ENCODE assay signal across 9 mouse cellular contexts in the genomic region with DNA sequence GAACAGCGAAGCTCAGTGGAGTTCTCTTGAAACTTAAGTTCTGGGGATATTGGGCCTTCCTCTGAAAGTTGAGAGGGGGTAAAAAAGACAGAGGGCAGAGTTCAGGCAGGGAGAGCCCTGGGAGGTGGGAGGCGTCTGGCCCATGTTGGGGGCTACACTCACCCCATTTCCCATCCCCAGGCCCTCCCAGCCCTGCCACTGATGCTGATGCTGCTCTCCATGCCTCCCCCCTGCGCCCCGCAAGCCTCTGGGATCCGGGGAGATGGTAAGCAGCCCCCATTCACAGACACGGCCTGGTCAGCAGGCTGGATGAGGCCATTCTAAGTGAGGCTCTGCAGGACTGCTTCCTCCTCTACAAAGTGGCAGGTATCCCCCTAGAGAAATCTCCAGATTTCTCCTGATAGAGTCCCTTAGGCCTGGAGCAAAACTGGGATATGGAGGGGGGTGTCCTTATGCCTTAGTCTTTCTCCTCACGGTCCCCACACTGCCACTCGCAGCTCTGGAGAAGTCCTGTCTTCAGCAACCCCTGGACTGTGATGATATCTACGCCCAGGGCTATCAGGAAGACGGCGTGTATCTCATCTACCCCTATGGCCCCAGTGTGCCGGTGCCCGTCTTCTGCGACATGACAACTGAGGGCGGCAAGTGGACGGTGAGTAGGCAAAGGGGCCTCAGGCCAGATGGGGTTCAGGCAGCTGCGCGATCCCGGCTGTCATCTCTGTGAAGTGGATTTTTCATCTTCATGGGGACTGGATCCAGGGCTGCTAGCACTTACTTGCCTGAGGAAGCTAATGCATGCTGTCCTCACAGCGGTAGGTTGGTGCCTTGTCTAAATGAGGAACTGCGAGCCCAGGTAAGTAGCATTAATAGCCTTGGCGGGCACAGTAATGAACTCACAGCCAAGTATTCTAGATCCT. TPM values are rescaled to one million over a fixed set of nuclear protein-coding genes. Genes with fewer than 3 reads are reported as not detected.
DNase-seq lines count a peak whose midpoint lies in the region; ATAC-seq lines count a peak whose summit lies in the region.
"Had no signal": no experiment of that assay in that cellular context is flagged by ENCODE, and none has a peak within 500 bp of the region (broad histone marks: within the 10 kb centered on the region; RNA-seq: fewer than 3 reads in every experiment).

No protein-coding gene starts in this region.

- H3K9me3 ChIP-seq in kidney, embryonic 14.5 days (ENCODE audit: control insufficient read depth, low read length), result no peaks in the 10 kb centered on the region
- H3K9me3 ChIP-seq in hindbrain, embryonic 11.5 days (ENCODE audit: control insufficient read depth, low read length), result no peaks in the 10 kb centered on the region
- H3K9me3 ChIP-seq in midbrain, embryonic 15.5 days, result no peaks in the 10 kb centered on the region

- no peak for DNase-seq in kidney, postnatal 10 days
- DNase-seq in cerebellum, postnatal 25 days, result peak; percentile 59 to 63
- peak; percentile 22 for DNase-seq in hindbrain, embryonic 11.5 days (ENCODE audit: low spot score)
- no peak for DNase-seq in thymus, postnatal 4 days
- no peak for DNase-seq in gastrocnemius, postnatal 36 days
- no peak for DNase-seq in Muller cell, postnatal 12 days (ENCODE audit: inconsistent ontology term)
- DNase-seq: kidney, adult 9 months had no signal

- H3K36me3 ChIP-seq in kidney, embryonic 14.5 days (ENCODE audit: control insufficient read depth, insufficient read depth, low read length), result peaks cover 34% of the 10 kb centered on the region
- peaks cover 6% of the 10 kb centered on the region; the same call in 1 of the 2 replicates for H3K36me3 ChIP-seq in hindbrain, embryonic 11.5 days (ENCODE audit: control insufficient read depth, insufficient read depth, low read length)
- peaks cover 16% of the 10 kb centered on the region; the same call in 1 of the 2 replicates for H3K36me3 ChIP-seq in midbrain, embryonic 15.5 days (replicated peaks)

- intact Hi-C loops in gastrocnemius, postnatal 36 days (cut with DNase I), result loop anchor here (5.0 kb wide), 1 partner anchor 48 kb away; no protein-coding TSS in a partner anchor

- ATAC-seq in kidney, embryonic 14.5 days (ENCODE audit: low FRiP score, low TSS enrichment), result peak; percentile 10
- 0 out of 2 replicates have a peak, but pooled peaks have one; percentile 21 for ATAC-seq in hindbrain, embryonic 11.5 days (ENCODE audit: low FRiP score)
- ATAC-seq in midbrain, embryonic 15.5 days (replicated peaks), result no peak

- peak overlapping the region; percentile 95 for H3K27ac ChIP-seq in kidney, embryonic 14.5 days (ENCODE audit: low read depth, low read length)
- H3K27ac ChIP-seq in hindbrain, embryonic 11.5 days (ENCODE audit: low read depth, low read length), result peak overlapping the region; percentile 97
- H3K27ac ChIP-seq in midbrain, embryonic 15.5 days, result peak overlapping the region; percentile 74; the same call in 1 of the 2 replicates

- peak overlapping the region; percentile 50 for H3K4me2 ChIP-seq in kidney, embryonic 14.5 days (replicated peaks; ENCODE audit: low read depth, low read length)
- H3K4me2 ChIP-seq in hindbrain, embryonic 11.5 days (replicated peaks; ENCODE audit: low read depth, low read length), result peak overlapping the region; percentile 46
- H3K4me2 ChIP-seq in midbrain, embryonic 15.5 days, result peak overlapping the region; percentile 7; the same call in 1 of the 2 replicates

- H3K4me3 ChIP-seq in kidney, embryonic 14.5 days (ENCODE audit: low read length), result peak overlapping the region; percentile 39
- peak overlapping the region; percentile 28 for H3K4me3 ChIP-seq in hindbrain, embryonic 11.5 days (ENCODE audit: low read depth, low read length)
- H3K4me3 ChIP-seq in midbrain, embryonic 15.5 days, result no peak overlapping the region

- WGBS in kidney, embryonic 14.5 days, result 32% methylated on average over 22 of the region's 22 CpGs
- 52% methylated on average over 22 of the region's 22 CpGs for WGBS in hindbrain, embryonic 11.5 days
- WGBS in midbrain, embryonic 15.5 days, result 60% methylated on average over 22 of the region's 22 CpGs

- peak overlapping the region; percentile 56; the same call in 1 of the 2 replicates for H3K9ac ChIP-seq in kidney, embryonic 14.5 days (ENCODE audit: low read depth, low read length)
- H3K9ac ChIP-seq in hindbrain, embryonic 11.5 days (ENCODE audit: low read depth, low read length), result peak overlapping the region; percentile 63
- no peak overlapping the region; the same call in 1 of the 2 replicates for H3K9ac ChIP-seq in midbrain, embryonic 15.5 days

- no peaks in the 10 kb centered on the region for H3K27me3 ChIP-seq in kidney, embryonic 14.5 days (ENCODE audit: control insufficient read depth, insufficient read depth, low read length)
- no peaks in the 10 kb centered on the region for H3K27me3 ChIP-seq in hindbrain, embryonic 11.5 days (ENCODE audit: control insufficient read depth, insufficient read depth, low read length)
- H3K27me3 ChIP-seq in midbrain, embryonic 15.5 days (replicated peaks), result no peaks in the 10 kb centered on the region

- peaks cover 40% of the 10 kb centered on the region for H3K4me1 ChIP-seq in kidney, embryonic 14.5 days (ENCODE audit: control insufficient read depth, insufficient read depth, low read length)
- H3K4me1 ChIP-seq in hindbrain, embryonic 11.5 days (replicated peaks; ENCODE audit: control insufficient read depth, insufficient read depth, low read length), result peaks cover 6% of the 10 kb centered on the region; the same call in 1 of the 2 replicates
- H3K4me1 ChIP-seq in midbrain, embryonic 15.5 days, result peaks cover 36% of the 10 kb centered on the region

RNA-seq across cellular contexts. Expression of a gene that starts 0.6 kb away (rescaled TPM):
- polyA plus RNA-seq in kidney, embryonic 14.5 days (2014; fragmentation: Nextera tagmentation; extraction: Ambion mirVana), result 115 and 163 TPM in 2 replicates
- 111 and 132 TPM in 2 replicates for polyA plus RNA-seq in hindbrain, embryonic 11.5 days (2014; fragmentation: Nextera tagmentation; extraction: Ambion mirVana)
- polyA plus RNA-seq in midbrain, embryonic 15.5 days (2015; fragmentation: Nextera tagmentation; extraction: Ambion mirVana), result 23.5 and 29.8 TPM in 2 replicates
- total RNA-seq in gastrocnemius, postnatal 36 days (2021), result 10 to 100 TPM; 26.7 to 34.9 TPM

RNA-seq across cellular contexts. Expression of a gene that starts 8.4 kb away (rescaled TPM):
- polyA plus RNA-seq in kidney, embryonic 14.5 days (2014; fragmentation: Nextera tagmentation; extraction: Ambion mirVana), result 34.2 and 53.4 TPM in 2 replicates
- polyA plus RNA-seq in hindbrain, embryonic 11.5 days (2014; fragmentation: Nextera tagmentation; extraction: Ambion mirVana), result 51.5 and 54.7 TPM in 2 replicates
- polyA plus RNA-seq in midbrain, embryonic 15.5 days (2015; fragmentation: Nextera tagmentation; extraction: Ambion mirVana), result 72.3 and 73.1 TPM in 2 replicates
- 1 to 10 TPM; 2.6 to 3.8 TPM for total RNA-seq in gastrocnemius, postnatal 36 days (2021)

RNA-seq across cellular contexts. Expression of a gene that starts 19.1 kb away (rescaled TPM):
- polyA plus RNA-seq in kidney, embryonic 14.5 days (2014; fragmentation: Nextera tagmentation; extraction: Ambion mirVana), result 49.2 and 56.4 TPM in 2 replicates
- polyA plus RNA-seq in hindbrain, embryonic 11.5 days (2014; fragmentation: Nextera tagmentation; extraction: Ambion mirVana), result 34.3 and 42.1 TPM in 2 replicates
- polyA plus RNA-seq in midbrain, embryonic 15.5 days (2015; fragmentation: Nextera tagmentation; extraction: Ambion mirVana), result 34.9 and 38.9 TPM in 2 replicates
- total RNA-seq in gastrocnemius, postnatal 36 days (2021), result 1 to 10 TPM; 3.9 to 5.2 TPM

RNA-seq across cellular contexts. Expression of a gene that starts 31.9 kb away (rescaled TPM):
- 0.08 and 0.26 TPM in 2 replicates for polyA plus RNA-seq in kidney, embryonic 14.5 days (2014; fragmentation: Nextera tagmentation; extraction: Ambion mirVana)
- 0.56 and 0.74 TPM in 2 replicates for polyA plus RNA-seq in hindbrain, embryonic 11.5 days (2014; fragmentation: Nextera tagmentation; extraction: Ambion mirVana)
- 34.4 and 38.5 TPM in 2 replicates for polyA plus RNA-seq in midbrain, embryonic 15.5 days (2015; fragmentation: Nextera tagmentation; extraction: Ambion mirVana)
- total RNA-seq in gastrocnemius, postnatal 36 days (2021), result under 1 TPM; 0.07 to 0.23 TPM

Comparison
In these comparisons a context has a peak if more than half of its experiments do, and no peak if none do; other contexts are left out.
1. DNase-seq: peak in cerebellum, postnatal 25 days (2 of 2) and hindbrain, embryonic 11.5 days (single experiment); none in kidney, postnatal 10 days (single experiment), thymus, postnatal 4 days (single experiment), gastrocnemius, postnatal 36 days (0 of 2) and Muller cell, postnatal 12 days (single experiment).
2. Peak in every context shown above with its lines, with median percentiles within 50 percentile points of each other: H3K27ac ChIP-seq and H3K4me2 ChIP-seq.